Mouse (Mus musculus) stomach, postnatal 0 days (tissue): ENCODE measurements at regions not wholly inside any gene's neighbourhood (a gene's known extent, or its start where the extent isn't known, plus 50 kb on each side); places are given as distances from the start of the nearest gene placed in this dataset.

ENCODE experiments used
- ATAC-seq: fragments of 200-750 bp; cut with Nextera tagmentation; 2 replicates; pipeline ENCODE4 v1.8.0; 2017; ENCODE audit not compliant: low FRiP score, low TSS enrichment
- DNase-seq: peaks from one replicate; pipeline ENCODE4 v3.0.0-alpha.2; 2016; ENCODE audit warnings: low spot score
- H3K27ac ChIP-seq: fragments of 300-500 bp; sonication (generic); replicated peaks from 2 replicates; pipeline ENCODE4 v1.5.1; 2014; ENCODE audit warnings: mild to moderate bottlenecking, control low read depth
- H3K27me3 ChIP-seq: fragments of 300-500 bp; sonication (generic); 2 replicates; pipeline ENCODE4 v1.6.1; 2014; ENCODE audit warnings: low read length; ENCODE audit not compliant: control insufficient read depth, insufficient read depth
- H3K36me3 ChIP-seq: fragments of 300-500 bp; sonication (generic); 2 replicates; pipeline ENCODE4 v1.6.1; 2014; ENCODE audit warnings: low read length, mixed read lengths; ENCODE audit not compliant: control insufficient read depth, insufficient read depth
- H3K4me1 ChIP-seq: fragments of 300-500 bp; sonication (generic); replicated peaks from 2 replicates; pipeline ENCODE4 v1.6.1; 2014; ENCODE audit warnings: antibody characterized with exemption; ENCODE audit not compliant: control insufficient read depth, insufficient read depth
- H3K4me2 ChIP-seq: fragments of 300-500 bp; sonication (generic); replicated peaks from 2 replicates; pipeline ENCODE4 v1.6.1; 2014; ENCODE audit warnings: low read depth, mild to moderate bottlenecking, control low read depth, moderate library complexity
- H3K4me3 ChIP-seq: fragments of 300-500 bp; sonication (generic); 2 replicates; pipeline ENCODE4 v1.5.1; 2014; ENCODE audit warnings: low read depth, low read length, control low read depth
- H3K9ac ChIP-seq: fragments of 300-500 bp; sonication (generic); 2 replicates; pipeline ENCODE4 v1.6.1; 2014; ENCODE audit warnings: mild to moderate bottlenecking, low read length, control low read depth, mixed read lengths
- H3K9me3 ChIP-seq: fragments of 300-500 bp; sonication (generic); 2 replicates; pipeline ENCODE4 v1.6.1; 2016; ENCODE audit warnings: low read length; ENCODE audit not compliant: control insufficient read depth
- CTCF ChIP-seq: IDR thresholded peaks from 2 replicates; pipeline ENCODE4 v1.5.1; 2016; ENCODE audit warnings: antibody characterized with exemption, low read depth, mild to moderate bottlenecking, moderate library complexity
- EP300 ChIP-seq: optimal IDR thresholded peaks from 2 replicates; pipeline ENCODE3; 2016; ENCODE audit warnings: antibody characterized with exemption
- WGBS: fragments of 180-500 bp; shearing (Covaris S2); extraction: QIAGEN DNeasy Blood & Tissue Kit; methylation state at CpG from one replicate; pipeline ENCODE4 v1.1.7; 2014; 5-methylcytosine and 5-hydroxymethylcytosine counted together

- H3K36me3 ChIP-seq, result no peaks in the 10 kb centered on the region
- ATAC-seq, result no peak
- no peaks in the 10 kb centered on the region for H3K9me3 ChIP-seq
- no peak overlapping the region for H3K4me3 ChIP-seq
- H3K27me3 ChIP-seq, result no peaks in the 10 kb centered on the region
- 43% methylated on average over 6 of the region's 6 CpGs for whole genome bisulfite sequencing
- TF ChIP-seq CTCF (peak; percentile 56), EP300 (no peak)
- H3K4me1 ChIP-seq, result no peaks in the 10 kb centered on the region
- H3K27ac ChIP-seq, result no peak overlapping the region
- DNase-seq, result no peak
- H3K4me2 ChIP-seq, result no peak overlapping the region
- H3K9ac ChIP-seq, result no peak overlapping the region
Observed at GRCm38 (mm10) chr2:159586697-159587473, 747.1 kb downstream of the Gm826 start.

GRCm38 (mm10) chr2:159591396-159592124, 742.4 kb downstream of the Gm826 start:
- H3K4me3 ChIP-seq, result no peak overlapping the region
- no peaks in the 10 kb centered on the region for H3K9me3 ChIP-seq
- ATAC-seq (no peak), DNase-seq (no peak)
- WGBS, result 68% methylated on average over 2 of the region's 2 CpGs
- H3K4me1 ChIP-seq, result no peaks in the 10 kb centered on the region
- H3K27ac ChIP-seq, result no peak overlapping the region
- TF ChIP-seq CTCF, result no peak
- no peak for TF ChIP-seq EP300
- H3K27me3 ChIP-seq, result no peaks in the 10 kb centered on the region
- no peaks in the 10 kb centered on the region for H3K36me3 ChIP-seq
- H3K4me2 ChIP-seq, result no peak overlapping the region
- H3K9ac ChIP-seq, result no peak overlapping the region

GRCm38 (mm10) chr2:159592841-159593240, 741.1 kb downstream of the Gm826 start:
- TF ChIP-seq EP300 (no peak), CTCF (no peak)
- no peaks in the 10 kb centered on the region for H3K36me3 ChIP-seq
- no peak for ATAC-seq
- H3K4me2 ChIP-seq, result no peak overlapping the region
- H3K9ac ChIP-seq, result no peak overlapping the region
- no peak for DNase-seq
- no peak overlapping the region for H3K27ac ChIP-seq
- H3K27me3 ChIP-seq, result no peaks in the 10 kb centered on the region
- WGBS, result 61% methylated on average over 5 of the region's 5 CpGs
- no peaks in the 10 kb centered on the region for H3K9me3 ChIP-seq
- H3K4me3 ChIP-seq, result no peak overlapping the region
- H3K4me1 ChIP-seq, result no peaks in the 10 kb centered on the region

GRCm38 (mm10) chr2:159596285-159596684, 737.7 kb downstream of the Gm826 start:
- H3K9ac ChIP-seq, result no peak overlapping the region
- no peak for ATAC-seq
- no peak overlapping the region for H3K27ac ChIP-seq
- H3K4me3 ChIP-seq, result no peak overlapping the region
- H3K9me3 ChIP-seq, result no peaks in the 10 kb centered on the region
- H3K36me3 ChIP-seq, result no peaks in the 10 kb centered on the region
- H3K4me1 ChIP-seq, result no peaks in the 10 kb centered on the region
- H3K4me2 ChIP-seq, result no peak overlapping the region
- DNase-seq, result no peak
- H3K27me3 ChIP-seq, result no peaks in the 10 kb centered on the region
- TF ChIP-seq EP300 (no peak), CTCF (no peak)
- 65% methylated on average over 6 of the region's 6 CpGs for WGBS

- WGBS, result 65% methylated on average over 3 of the region's 3 CpGs
- no peak for DNase-seq
- no peak overlapping the region for H3K4me2 ChIP-seq
Observed at GRCm38 (mm10) chr2:159598080-159598479, 735.9 kb downstream of the Gm826 start.

GRCm38 (mm10) chr2:159607191-159607590, 726.8 kb downstream of the Gm826 start:
- Histone ChIP-seq H3K4me2 (no peak overlapping the region), H3K4me3 (no peak overlapping the region), H3K9me3 (no peaks in the 10 kb centered on the region), H3K27ac (no peak overlapping the region), H3K4me1 (no peaks in the 10 kb centered on the region), H3K27me3 (no peaks in the 10 kb centered on the region), H3K36me3 (no peaks in the 10 kb centered on the region), H3K9ac (no peak overlapping the region)
- ATAC-seq (no peak), DNase-seq (no peak)
- WGBS, result 37% methylated on average over 3 of the region's 3 CpGs
- TF ChIP-seq CTCF (no peak), EP300 (no peak)

More at GRCm38 (mm10) chr2:159598080-159598479, 735.9 kb downstream of the Gm826 start:
- Histone ChIP-seq H3K27ac (no peak overlapping the region), H3K9me3 (no peaks in the 10 kb centered on the region), H3K36me3 (no peaks in the 10 kb centered on the region), H3K9ac (no peak overlapping the region), H3K4me3 (no peak overlapping the region), H3K4me1 (no peaks in the 10 kb centered on the region), H3K27me3 (no peaks in the 10 kb centered on the region)
- no peak for ATAC-seq
- TF ChIP-seq EP300 (no peak), CTCF (no peak)
